Mouse (Mus musculus): ENCODE results near the gene Pxylp1. TPM values are rescaled to one million over a fixed set of nuclear protein-coding genes. Genes with fewer than 3 reads are reported as not detected.

Gene Pxylp1
- total RNA-seq, 1 experiment, result 3.6 TPM

GRCm38 (mm10) chr9:96866196-96866595 is 26.3 kb downstream of the Pxylp1 start:
- Histone ChIP-seq H3K27ac (ENCODE audit: insufficient read depth, low read depth, low read length, poor library complexity, severe bottlenecking) (no peak overlapping the region), H3K4me1 (ENCODE audit: control insufficient read depth in 2 of 2, insufficient read depth in 2 of 2, low read length in 2 of 2, poor library complexity in 1 of 2) (peaks cover 0 to 3% of the 10 kb centered on the region in 2 experiments; a peak in 1 of 4 replicates), H3K4me3 (ENCODE audit: insufficient read depth in 1 of 2, low read depth in 1 of 2, low read length in 2 of 2, poor library complexity in 1 of 2, severe bottlenecking in 1 of 2) (no peak overlapping the region), H3K9ac (ENCODE audit: insufficient read depth, low read depth, low read length, poor library complexity, severe bottlenecking) (no peak overlapping the region), H3K36me3 (ENCODE audit: control insufficient read depth, insufficient read depth, low read length, poor library complexity, severe bottlenecking) (no peaks in the 10 kb centered on the region), H3K9me3 (ENCODE audit: control insufficient read depth, insufficient read depth, low read depth, low read length) (no peaks in the 10 kb centered on the region)
- in situ Hi-C loops (cut with MboI; ENCODE audit: low sequenced_read_pairs in 2 of 2, unreplicated experiment in 2 of 2), result no loop called here
- TF ChIP-seq ZC3H11A (IDR thresholded peaks at IDR 0.05; ENCODE audit: borderline replicate concordance, low read depth, low read length) (no peak), ZNF384 (IDR thresholded peaks at IDR 0.05; ENCODE audit: low read depth, low read length) (no peak), HCFC1 (IDR thresholded peaks at IDR 0.05; ENCODE audit: borderline replicate concordance, insufficient read depth, low read length) (no peak), CHD2 (IDR thresholded peaks at IDR 0.05; ENCODE audit: low read depth, low read length) (no peak), MAFK (IDR thresholded peaks at IDR 0.05; ENCODE audit: insufficient read depth, low read depth, low read length) (no peak)
- no peak for DNase-seq (ENCODE audit: low read depth, low spot score)

GRCm38 (mm10) chr9:96865473-96866050 is 26.9 kb downstream of the Pxylp1 start:
- Histone ChIP-seq H3K4me3 (ENCODE audit: insufficient read depth in 1 of 2, low read depth in 1 of 2, low read length in 2 of 2, poor library complexity in 1 of 2, severe bottlenecking in 1 of 2) (no peak overlapping the region), H3K36me3 (ENCODE audit: control insufficient read depth, insufficient read depth, low read length, poor library complexity, severe bottlenecking) (no peaks in the 10 kb centered on the region), H3K9me3 (ENCODE audit: control insufficient read depth, insufficient read depth, low read depth, low read length) (no peaks in the 10 kb centered on the region), H3K4me1 (ENCODE audit: control insufficient read depth in 2 of 2, insufficient read depth in 2 of 2, low read length in 2 of 2, poor library complexity in 1 of 2) (peaks cover 0 to 3% of the 10 kb centered on the region in 2 experiments; a peak in 1 of 4 replicates), H3K27ac (ENCODE audit: insufficient read depth, low read depth, low read length, poor library complexity, severe bottlenecking) (no peak overlapping the region), H3K9ac (ENCODE audit: insufficient read depth, low read depth, low read length, poor library complexity, severe bottlenecking) (no peak overlapping the region)
- in situ Hi-C loops (cut with MboI; ENCODE audit: low sequenced_read_pairs in 2 of 2, unreplicated experiment in 2 of 2), result no loop called here
- no peak for DNase-seq (ENCODE audit: low read depth, low spot score)
- TF ChIP-seq ZC3H11A (IDR thresholded peaks at IDR 0.05; ENCODE audit: borderline replicate concordance, low read depth, low read length) (no peak), CHD2 (IDR thresholded peaks at IDR 0.05; ENCODE audit: low read depth, low read length) (no peak), MAFK (IDR thresholded peaks at IDR 0.05; ENCODE audit: insufficient read depth, low read depth, low read length) (no peak), ZNF384 (IDR thresholded peaks at IDR 0.05; ENCODE audit: low read depth, low read length) (no peak)

- no peaks in the 10 kb centered on the region for H3K9me3 ChIP-seq (ENCODE audit: control insufficient read depth, insufficient read depth, low read depth, low read length)
- H3K4me3 ChIP-seq (ENCODE audit: insufficient read depth in 1 of 2, low read depth in 1 of 2, low read length in 2 of 2, poor library complexity in 1 of 2, severe bottlenecking in 1 of 2), result no peak overlapping the region
- DNase-seq (ENCODE audit: low read depth, low spot score), result no peak
- H3K27ac ChIP-seq (ENCODE audit: insufficient read depth, low read depth, low read length, poor library complexity, severe bottlenecking), result no peak overlapping the region
- in situ Hi-C loops (cut with MboI; ENCODE audit: low sequenced_read_pairs in 2 of 2, unreplicated experiment in 2 of 2), result no loop called here
- TF ChIP-seq HCFC1 (IDR thresholded peaks at IDR 0.05; ENCODE audit: borderline replicate concordance, insufficient read depth, low read length) (no peak), CHD2 (IDR thresholded peaks at IDR 0.05; ENCODE audit: low read depth, low read length) (no peak), MAFK (IDR thresholded peaks at IDR 0.05; ENCODE audit: insufficient read depth, low read depth, low read length) (no peak), ZC3H11A (IDR thresholded peaks at IDR 0.05; ENCODE audit: borderline replicate concordance, low read depth, low read length) (no peak), ZNF384 (IDR thresholded peaks at IDR 0.05; ENCODE audit: low read depth, low read length) (no peak)
- H3K36me3 ChIP-seq (ENCODE audit: control insufficient read depth, insufficient read depth, low read length, poor library complexity, severe bottlenecking), result no peaks in the 10 kb centered on the region
- no peaks in the 10 kb centered on the region for H3K4me1 ChIP-seq (ENCODE audit: control insufficient read depth in 2 of 2, insufficient read depth in 2 of 2, low read length in 2 of 2, poor library complexity in 1 of 2)
- H3K9ac ChIP-seq (ENCODE audit: insufficient read depth, low read depth, low read length, poor library complexity, severe bottlenecking), result no peak overlapping the region
Measured at GRCm38 (mm10) chr9:96863539-96863938, 28.9 kb downstream of the Pxylp1 start.

GRCm38 (mm10) chr9:96862836-96863235 is 29.6 kb downstream of the Pxylp1 start:
- H3K4me1 ChIP-seq (ENCODE audit: control insufficient read depth in 2 of 2, insufficient read depth in 2 of 2, low read length in 2 of 2, poor library complexity in 1 of 2), result no peaks in the 10 kb centered on the region
- no peaks in the 10 kb centered on the region for H3K9me3 ChIP-seq (ENCODE audit: control insufficient read depth, insufficient read depth, low read depth, low read length)
- H3K4me3 ChIP-seq (ENCODE audit: insufficient read depth in 1 of 2, low read depth in 1 of 2, low read length in 2 of 2, poor library complexity in 1 of 2, severe bottlenecking in 1 of 2), result no peak overlapping the region
- H3K27ac ChIP-seq (ENCODE audit: insufficient read depth, low read depth, low read length, poor library complexity, severe bottlenecking), result no peak overlapping the region
- no peak for DNase-seq (ENCODE audit: low read depth, low spot score)
- no peaks in the 10 kb centered on the region for H3K36me3 ChIP-seq (ENCODE audit: control insufficient read depth, insufficient read depth, low read length, poor library complexity, severe bottlenecking)
- H3K9ac ChIP-seq (ENCODE audit: insufficient read depth, low read depth, low read length, poor library complexity, severe bottlenecking), result no peak overlapping the region
- no peak for TF ChIP-seq ZC3H11A (IDR thresholded peaks at IDR 0.05; ENCODE audit: borderline replicate concordance, low read depth, low read length)
- TF ChIP-seq HCFC1 (IDR thresholded peaks at IDR 0.05; ENCODE audit: borderline replicate concordance, insufficient read depth, low read length), result no peak
- TF ChIP-seq MAFK (IDR thresholded peaks at IDR 0.05; ENCODE audit: insufficient read depth, low read depth, low read length), result no peak
- no peak for TF ChIP-seq ZNF384 (IDR thresholded peaks at IDR 0.05; ENCODE audit: low read depth, low read length)
- TF ChIP-seq CHD2 (IDR thresholded peaks at IDR 0.05; ENCODE audit: low read depth, low read length), result no peak
- in situ Hi-C loops (cut with MboI; ENCODE audit: low sequenced_read_pairs in 2 of 2, unreplicated experiment in 2 of 2), result no loop called here

- H3K9ac ChIP-seq (ENCODE audit: insufficient read depth, low read depth, low read length, poor library complexity, severe bottlenecking), result no peak overlapping the region
- H3K27ac ChIP-seq (ENCODE audit: insufficient read depth, low read depth, low read length, poor library complexity, severe bottlenecking), result no peak overlapping the region
- no peak overlapping the region for H3K4me3 ChIP-seq (ENCODE audit: insufficient read depth in 1 of 2, low read depth in 1 of 2, low read length in 2 of 2, poor library complexity in 1 of 2, severe bottlenecking in 1 of 2)
- no peaks in the 10 kb centered on the region for H3K36me3 ChIP-seq (ENCODE audit: control insufficient read depth, insufficient read depth, low read length, poor library complexity, severe bottlenecking)
- DNase-seq (ENCODE audit: low read depth, low spot score), result no peak
- in situ Hi-C loops (cut with MboI; ENCODE audit: low sequenced_read_pairs in 2 of 2, unreplicated experiment in 2 of 2), result no loop called here
- no peaks in the 10 kb centered on the region for H3K9me3 ChIP-seq (ENCODE audit: control insufficient read depth, insufficient read depth, low read depth, low read length)
- TF ChIP-seq CHD2 (IDR thresholded peaks at IDR 0.05; ENCODE audit: low read depth, low read length), result no peak
- TF ChIP-seq ZC3H11A (IDR thresholded peaks at IDR 0.05; ENCODE audit: borderline replicate concordance, low read depth, low read length), result no peak
- no peak for TF ChIP-seq MAFK (IDR thresholded peaks at IDR 0.05; ENCODE audit: insufficient read depth, low read depth, low read length)
- no peak for TF ChIP-seq ZNF384 (IDR thresholded peaks at IDR 0.05; ENCODE audit: low read depth, low read length)
- no peak for TF ChIP-seq HCFC1 (IDR thresholded peaks at IDR 0.05; ENCODE audit: borderline replicate concordance, insufficient read depth, low read length)
- H3K4me1 ChIP-seq (ENCODE audit: control insufficient read depth in 2 of 2, insufficient read depth in 2 of 2, low read length in 2 of 2, poor library complexity in 1 of 2), result no peaks in the 10 kb centered on the region
Measured at GRCm38 (mm10) chr9:96861092-96861487, 31.4 kb downstream of the Pxylp1 start.

Measured in ES-E14 (cell line).